Mouse (Mus musculus) skeletal muscle tissue, adult 2 months (tissue): ENCODE measurements around the gene Ppm1h.
A peak's percentile ranks its signal among the peaks of the same experiment; 100 is the strongest.

Experiments used
- DNase-seq: peaks from one replicate; pipeline ENCODE4 v3.0.0-alpha.2; 2012; ENCODE audit warnings: low read depth, low spot score

The Ppm1h gene

GRCm38 (mm10) chr10:122678541-122679436 is at the start of gene Ppm1h:
Gene Ppm1h, plus strand, starts transcription at chr10:122678762.
- DNase-seq: peak; percentile 32

GRCm38 (mm10) chr10:122629003-122629402 is 49.6 kb upstream of the Ppm1h start:
- no peak for DNase-seq

- no peak for DNase-seq
Observed at GRCm38 (mm10) chr10:122639879-122640278, 38.7 kb upstream of the Ppm1h start.

GRCm38 (mm10) chr10:122641263-122641795 is 37.2 kb upstream of the Ppm1h start:
- DNase-seq: no peak

- DNase-seq: no peak
Observed at GRCm38 (mm10) chr10:122642125-122642524, 36.4 kb upstream of the Ppm1h start.

GRCm38 (mm10) chr10:122651932-122652331 is 26.6 kb upstream of the Ppm1h start:
- no peak for DNase-seq

GRCm38 (mm10) chr10:122652578-122652977 is 26.0 kb upstream of the Ppm1h start:
- no peak for DNase-seq

GRCm38 (mm10) chr10:122665652-122666051 is 12.9 kb upstream of the Ppm1h start:
- no peak for DNase-seq

- DNase-seq: no peak
Observed at GRCm38 (mm10) chr10:122671253-122671652, 7.3 kb upstream of the Ppm1h start.

GRCm38 (mm10) chr10:122672044-122672443 is 6.5 kb upstream of the Ppm1h start:
- DNase-seq: no peak

GRCm38 (mm10) chr10:122679437-122680045 is 979 bp downstream of the Ppm1h start:
- no peak for DNase-seq

- DNase-seq: no peak
Observed at GRCm38 (mm10) chr10:122680387-122681084, 2.0 kb downstream of the Ppm1h start.

GRCm38 (mm10) chr10:122681085-122681408 is 2.5 kb downstream of the Ppm1h start:
- no peak for DNase-seq

- DNase-seq: no peak
Observed at GRCm38 (mm10) chr10:122683819-122684330, 5.3 kb downstream of the Ppm1h start.

GRCm38 (mm10) chr10:122685297-122685696 is 6.7 kb downstream of the Ppm1h start:
- no peak for DNase-seq

GRCm38 (mm10) chr10:122685836-122686531 is 7.4 kb downstream of the Ppm1h start:
- DNase-seq: no peak

GRCm38 (mm10) chr10:122690698-122691097 is 12.1 kb downstream of the Ppm1h start:
- no peak for DNase-seq

- DNase-seq: no peak
Observed at GRCm38 (mm10) chr10:122693158-122693777, 14.7 kb downstream of the Ppm1h start.

GRCm38 (mm10) chr10:122693911-122694618 is 15.5 kb downstream of the Ppm1h start:
- no peak for DNase-seq

- no peak for DNase-seq
Observed at GRCm38 (mm10) chr10:122696335-122696734, 17.8 kb downstream of the Ppm1h start.
